Mouse (Mus musculus): ENCODE measurements around the gene Farp1.

The Farp1 gene

GRCm38 (mm10) chr14:121264453-121264852 is 229.5 kb downstream of the Farp1 start:
- DNase-seq (ENCODE audit: low spot score), result no peak

- DNase-seq (ENCODE audit: low spot score), result no peak
These were observed 232.8 kb downstream of the Farp1 start for GRCm38 (mm10) chr14:121267801-121268200.

GRCm38 (mm10) chr14:121270490-121270889 is 235.5 kb downstream of the Farp1 start:
- no peak for DNase-seq (ENCODE audit: low spot score)

GRCm38 (mm10) chr14:121274985-121275384 is 240.0 kb downstream of the Farp1 start:
- peak; percentile 76 for DNase-seq (ENCODE audit: low spot score)

GRCm38 (mm10) chr14:121276016-121276415 is 241.0 kb downstream of the Farp1 start:
- DNase-seq (ENCODE audit: low spot score), result no peak

GRCm38 (mm10) chr14:121279106-121279505 is 244.1 kb downstream of the Farp1 start:
- peak; percentile 93 for DNase-seq (ENCODE audit: low spot score)

GRCm38 (mm10) chr14:121280601-121281335 is 245.8 kb downstream of the Farp1 start:
- DNase-seq (ENCODE audit: low spot score), result peak; percentile 77

- DNase-seq (ENCODE audit: low spot score), result no peak
These were observed 246.3 kb downstream of the Farp1 start for GRCm38 (mm10) chr14:121281336-121281710.

GRCm38 (mm10) chr14:121285379-121286120 is 250.6 kb downstream of the Farp1 start:
- no peak for DNase-seq (ENCODE audit: low spot score)

- no peak for DNase-seq (ENCODE audit: low spot score)
These were observed 256.9 kb downstream of the Farp1 start for GRCm38 (mm10) chr14:121291881-121292280.

GRCm38 (mm10) chr14:121292391-121292790 is 257.4 kb downstream of the Farp1 start:
- no peak for DNase-seq (ENCODE audit: low spot score)

GRCm38 (mm10) chr14:121294484-121294883 is 259.5 kb downstream of the Farp1 start:
- DNase-seq (ENCODE audit: low spot score), result no peak

GRCm38 (mm10) chr14:121297103-121297502 is 262.1 kb downstream of the Farp1 start:
- no peak for DNase-seq (ENCODE audit: low spot score)

GRCm38 (mm10) chr14:121298537-121298936 is 263.5 kb downstream of the Farp1 start:
- no peak for DNase-seq (ENCODE audit: low spot score)

- no peak for DNase-seq (ENCODE audit: low spot score)
These were observed 264.1 kb downstream of the Farp1 start for GRCm38 (mm10) chr14:121299093-121299492.

GRCm38 (mm10) chr14:121304523-121304922 is 269.5 kb downstream of the Farp1 start:
- DNase-seq (ENCODE audit: low spot score), result no peak

- no peak for DNase-seq (ENCODE audit: low spot score)
These were observed 270.5 kb downstream of the Farp1 start for GRCm38 (mm10) chr14:121305316-121306064.

GRCm38 (mm10) chr14:121309909-121310308 is 274.9 kb downstream of the Farp1 start:
- DNase-seq (ENCODE audit: low spot score), result no peak

GRCm38 (mm10) chr14:121310325-121311080 is 275.5 kb downstream of the Farp1 start:
- DNase-seq (ENCODE audit: low spot score), result no peak

GRCm38 (mm10) chr14:121311083-121311482 is 276.1 kb downstream of the Farp1 start:
- no peak for DNase-seq (ENCODE audit: low spot score)

GRCm38 (mm10) chr14:121313283-121313682 is 278.3 kb downstream of the Farp1 start:
- DNase-seq (ENCODE audit: low spot score), result no peak

GRCm38 (mm10) chr14:121314934-121315333 is 279.9 kb downstream of the Farp1 start:
- peak; percentile 64 for DNase-seq (ENCODE audit: low spot score)
